Mouse (Mus musculus): ENCODE measurements around the gene Tnf. TPM values are rescaled to one million over a fixed set of nuclear protein-coding genes. Genes with fewer than 3 reads are reported as not detected.
A peak's percentile ranks its signal among the peaks of the same experiment; 100 is the strongest.

Gene Tnf
- polyA plus RNA-seq, 1 experiment from 2014 or later = not detected

- Histone ChIP-seq H3K9ac (ENCODE audit: low read length) (no peak overlapping the region), H3K4me2 (ENCODE audit: low read length) (no peak overlapping the region), H3K27me3 (ENCODE audit: control insufficient read depth, insufficient read depth, low read length) (no peaks in the 10 kb centered on the region), H3K4me1 (ENCODE audit: control insufficient read depth in 2 of 2, insufficient read depth in 2 of 2, low read length in 2 of 2) (peaks cover 6 to 17% of the 10 kb centered on the region in 2 experiments), H3K4me3 (ENCODE audit: control insufficient read depth in 1 of 2, insufficient read depth in 1 of 2, low read depth in 1 of 2, low read length in 2 of 2) (no peak overlapping the region), H3K27ac (replicated peaks in 1 of 2; ENCODE audit: control insufficient read depth in 1 of 2, insufficient read depth in 1 of 2, low read depth in 2 of 2, low read length in 2 of 2) (no peak overlapping the region), H3K36me3 (ENCODE audit: control insufficient read depth, insufficient read depth, low read length) (no peaks in the 10 kb centered on the region), H3K9me3 (ENCODE audit: control insufficient read depth, low read length) (no peaks in the 10 kb centered on the region)
- ATAC-seq (ENCODE audit: insufficient number of reproducible peaks, insufficient read depth, low FRiP score, low read depth) = no peak
- WGBS = 79% methylated on average over 7 of the region's 7 CpGs
These were observed 34.0 kb downstream of the Tnf start for GRCm38 (mm10) chr17:35167794-35168193.

GRCm38 (mm10) chr17:35166352-35167035 is 35.3 kb downstream of the Tnf start:
- peak overlapping the region; percentile 72; the same call in 1 of the 2 replicates for H3K4me2 ChIP-seq (ENCODE audit: low read length)
- no peak overlapping the region for H3K4me3 ChIP-seq (ENCODE audit: control insufficient read depth in 1 of 2, insufficient read depth in 1 of 2, low read depth in 1 of 2, low read length in 2 of 2)
- peaks cover 8% of the 10 kb centered on the region for H3K36me3 ChIP-seq (ENCODE audit: control insufficient read depth, insufficient read depth, low read length)
- no peak overlapping the region; a peak in 1 of 4 replicates for H3K27ac ChIP-seq (replicated peaks in 1 of 2; ENCODE audit: control insufficient read depth in 1 of 2, insufficient read depth in 1 of 2, low read depth in 2 of 2, low read length in 2 of 2)
- no peaks in the 10 kb centered on the region for H3K9me3 ChIP-seq (ENCODE audit: control insufficient read depth, low read length)
- H3K4me1 ChIP-seq (ENCODE audit: control insufficient read depth in 2 of 2, insufficient read depth in 2 of 2, low read length in 2 of 2) = peaks cover 10 to 30% of the 10 kb centered on the region in 2 experiments
- H3K9ac ChIP-seq (ENCODE audit: low read length) = no peak overlapping the region
- 74% methylated on average over 8 of the region's 8 CpGs for WGBS
- ATAC-seq (ENCODE audit: insufficient number of reproducible peaks, insufficient read depth, low FRiP score, low read depth) = no peak
- H3K27me3 ChIP-seq (ENCODE audit: control insufficient read depth, insufficient read depth, low read length) = no peaks in the 10 kb centered on the region

GRCm38 (mm10) chr17:35165451-35166155 is 36.2 kb downstream of the Tnf start:
- H3K4me3 ChIP-seq (ENCODE audit: control insufficient read depth in 1 of 2, insufficient read depth in 1 of 2, low read depth in 1 of 2, low read length in 2 of 2) = peak overlapping the region; percentile 81 to 100
- no peaks in the 10 kb centered on the region for H3K9me3 ChIP-seq (ENCODE audit: control insufficient read depth, low read length)
- no peaks in the 10 kb centered on the region for H3K27me3 ChIP-seq (ENCODE audit: control insufficient read depth, insufficient read depth, low read length)
- H3K9ac ChIP-seq (ENCODE audit: low read length) = peak overlapping the region; percentile 70
- peaks cover 16% of the 10 kb centered on the region for H3K36me3 ChIP-seq (ENCODE audit: control insufficient read depth, insufficient read depth, low read length)
- 24% methylated on average over 12 of the region's 12 CpGs for WGBS
- peak overlapping the region; percentile 99 to 100 for H3K27ac ChIP-seq (replicated peaks in 1 of 2; ENCODE audit: control insufficient read depth in 1 of 2, insufficient read depth in 1 of 2, low read depth in 2 of 2, low read length in 2 of 2)
- H3K4me1 ChIP-seq (ENCODE audit: control insufficient read depth in 2 of 2, insufficient read depth in 2 of 2, low read length in 2 of 2) = peaks cover 10 to 31% of the 10 kb centered on the region in 2 experiments
- H3K4me2 ChIP-seq (ENCODE audit: low read length) = peak overlapping the region; percentile 72
- no peak for ATAC-seq (ENCODE audit: insufficient number of reproducible peaks, insufficient read depth, low FRiP score, low read depth)

- Histone ChIP-seq H3K27ac (replicated peaks in 1 of 2; ENCODE audit: control insufficient read depth in 1 of 2, insufficient read depth in 1 of 2, low read depth in 2 of 2, low read length in 2 of 2) (peak within 1 kb of the TSS; percentile 99 to 100), H3K27me3 (ENCODE audit: control insufficient read depth, insufficient read depth, low read length) (no peaks in the 10 kb centered on the region), H3K4me1 (ENCODE audit: control insufficient read depth in 2 of 2, insufficient read depth in 2 of 2, low read length in 2 of 2) (peaks cover 10 to 31% of the 10 kb centered on the region in 2 experiments), H3K4me2 (ENCODE audit: low read length) (peak within 1 kb of the TSS; percentile 85), H3K9me3 (ENCODE audit: control insufficient read depth, low read length) (no peaks in the 10 kb centered on the region), H3K4me3 (ENCODE audit: control insufficient read depth in 1 of 2, insufficient read depth in 1 of 2, low read depth in 1 of 2, low read length in 2 of 2) (peak within 1 kb of the TSS; percentile 94 to 100), H3K36me3 (ENCODE audit: control insufficient read depth, insufficient read depth, low read length) (peaks cover 24% of the 10 kb centered on the region), H3K9ac (ENCODE audit: low read length) (peak within 1 kb of the TSS; percentile 100)
- peak; percentile 94 for ATAC-seq (ENCODE audit: insufficient number of reproducible peaks, insufficient read depth, low FRiP score, low read depth)
- WGBS = under 1% methylated on average over 70 of the region's 89 CpGs
These were observed 37.0 kb downstream of the Tnf start, which contains the start of gene Prrc2a for GRCm38 (mm10) chr17:35164568-35165450. Gene Prrc2a (minus strand): TSS chr17:35164897.

- Histone ChIP-seq H3K27ac (replicated peaks in 1 of 2; ENCODE audit: control insufficient read depth in 1 of 2, insufficient read depth in 1 of 2, low read depth in 2 of 2, low read length in 2 of 2) (peak overlapping the region; percentile 86 to 99), H3K9ac (ENCODE audit: low read length) (peak overlapping the region; percentile 100), H3K27me3 (ENCODE audit: control insufficient read depth, insufficient read depth, low read length) (no peaks in the 10 kb centered on the region), H3K4me3 (ENCODE audit: control insufficient read depth in 1 of 2, insufficient read depth in 1 of 2, low read depth in 1 of 2, low read length in 2 of 2) (peak overlapping the region; percentile 94 to 100), H3K4me2 (ENCODE audit: low read length) (peak overlapping the region; percentile 85), H3K4me1 (ENCODE audit: control insufficient read depth in 2 of 2, insufficient read depth in 2 of 2, low read length in 2 of 2) (peaks cover 10 to 31% of the 10 kb centered on the region in 2 experiments), H3K9me3 (ENCODE audit: control insufficient read depth, low read length) (no peaks in the 10 kb centered on the region), H3K36me3 (ENCODE audit: control insufficient read depth, insufficient read depth, low read length) (peaks cover 31% of the 10 kb centered on the region)
- ATAC-seq (ENCODE audit: insufficient number of reproducible peaks, insufficient read depth, low FRiP score, low read depth) = peak; percentile 0; the same call in 1 of the 2 replicates
- WGBS = under 1% methylated on average over 25 of the region's 28 CpGs
These were observed 37.6 kb downstream of the Tnf start for GRCm38 (mm10) chr17:35164218-35164567.

- Histone ChIP-seq H3K9ac (ENCODE audit: low read length) (peak overlapping the region; percentile 100), H3K27ac (replicated peaks in 1 of 2; ENCODE audit: control insufficient read depth in 1 of 2, insufficient read depth in 1 of 2, low read depth in 2 of 2, low read length in 2 of 2) (peak overlapping the region; percentile 86 to 99), H3K36me3 (ENCODE audit: control insufficient read depth, insufficient read depth, low read length) (peaks cover 37% of the 10 kb centered on the region), H3K9me3 (ENCODE audit: control insufficient read depth, low read length) (no peaks in the 10 kb centered on the region), H3K4me2 (ENCODE audit: low read length) (peak overlapping the region; percentile 85), H3K4me1 (ENCODE audit: control insufficient read depth in 2 of 2, insufficient read depth in 2 of 2, low read length in 2 of 2) (peaks cover 10 to 31% of the 10 kb centered on the region in 2 experiments), H3K4me3 (ENCODE audit: control insufficient read depth in 1 of 2, insufficient read depth in 1 of 2, low read depth in 1 of 2, low read length in 2 of 2) (peak overlapping the region; percentile 94 to 100), H3K27me3 (ENCODE audit: control insufficient read depth, insufficient read depth, low read length) (no peaks in the 10 kb centered on the region)
- WGBS = 6% methylated on average over 8 of the region's 8 CpGs
- ATAC-seq (ENCODE audit: insufficient number of reproducible peaks, insufficient read depth, low FRiP score, low read depth) = no peak
These were observed 38.3 kb downstream of the Tnf start for GRCm38 (mm10) chr17:35163326-35164081.

Measured in heart, embryonic 14.5 days (tissue).